Mouse (Mus musculus): ENCODE measurements around the gene Prkg1.

Gene Prkg1

DNA sequence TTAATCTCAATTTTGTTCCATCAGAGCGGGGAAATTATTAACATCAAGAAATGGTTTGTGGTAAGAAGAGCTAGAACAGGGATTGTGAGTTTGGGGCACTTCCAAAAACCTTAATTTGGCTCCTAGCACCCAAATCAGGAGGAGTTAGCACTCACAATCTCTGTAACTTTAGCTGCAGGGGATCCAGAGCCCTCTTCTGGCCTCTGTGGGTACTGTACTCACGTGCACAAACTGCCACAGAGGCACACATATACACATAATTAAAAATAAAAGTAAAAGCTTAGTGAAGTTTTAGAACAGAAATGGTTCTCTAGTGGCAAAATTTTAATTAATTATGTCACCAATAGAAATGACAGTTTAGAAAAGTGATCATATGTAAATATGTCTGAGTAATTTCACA, 614.9 kb downstream of the Prkg1 start:
- DNase-seq (ENCODE audit: low spot score in 2 of 2), result no peak

DNA sequence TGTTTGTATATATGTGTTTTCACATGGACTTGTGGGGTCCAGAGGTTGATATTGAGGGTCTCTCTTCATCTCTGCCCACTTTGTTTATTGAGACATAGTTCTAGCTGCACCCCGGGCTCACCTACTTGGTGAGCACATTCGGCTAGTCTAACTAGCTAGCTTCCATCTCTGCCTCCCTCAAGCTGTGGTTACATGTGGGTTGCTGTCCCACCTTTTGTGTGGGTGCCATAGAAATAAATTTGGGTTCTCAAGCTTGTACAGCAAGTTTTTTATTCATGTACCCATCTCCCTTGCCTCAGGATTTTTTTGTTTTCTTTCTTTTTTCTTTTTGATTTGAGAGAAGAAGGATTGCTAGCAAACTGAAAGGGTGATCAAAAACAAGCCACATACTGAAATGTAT, 617.4 kb downstream of the Prkg1 start:
- DNase-seq (ENCODE audit: low spot score in 2 of 2), result peak in 1 of 2 experiments; percentile 43

DNA sequence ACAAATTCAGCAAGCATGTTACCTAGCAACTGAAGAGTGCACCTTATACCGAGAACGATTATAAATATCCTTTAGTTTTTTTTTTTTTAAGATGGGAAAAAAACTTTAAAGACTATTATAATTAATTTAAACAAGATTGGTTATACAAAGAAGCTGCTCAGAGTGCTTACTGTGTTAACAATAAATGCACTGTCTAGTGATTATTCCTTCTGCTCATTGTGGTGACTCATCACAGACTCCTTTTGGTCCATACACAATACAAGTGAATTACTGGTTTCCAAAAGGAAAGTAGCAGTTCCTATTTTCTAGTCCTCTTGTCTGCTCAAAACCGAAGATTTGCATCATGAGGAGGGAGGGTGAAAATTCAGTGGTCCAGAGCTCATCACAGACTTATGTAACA, 618.7 kb downstream of the Prkg1 start:
- DNase-seq (ENCODE audit: low spot score in 2 of 2), result no peak

DNA sequence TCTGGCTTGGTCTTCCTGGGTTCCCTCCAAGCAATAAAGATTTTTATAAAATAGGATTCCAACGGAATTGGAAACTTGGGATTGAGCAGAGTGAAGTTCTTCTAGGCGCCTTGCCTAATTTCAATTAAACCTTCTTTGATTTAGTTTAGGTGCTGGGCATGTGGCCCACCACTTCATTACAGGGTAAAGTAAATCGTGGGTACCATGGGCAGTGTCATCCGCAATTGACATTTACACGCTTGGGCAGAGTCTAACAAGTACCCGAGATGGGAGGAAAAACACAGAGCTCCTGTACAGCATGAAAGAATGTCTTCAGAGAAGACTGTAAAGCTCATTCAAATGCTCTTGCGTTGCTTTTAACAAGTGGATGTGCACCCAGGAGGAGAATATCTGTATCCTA, 622.9 kb downstream of the Prkg1 start:
- no peak for DNase-seq (ENCODE audit: low spot score in 2 of 2)

DNA sequence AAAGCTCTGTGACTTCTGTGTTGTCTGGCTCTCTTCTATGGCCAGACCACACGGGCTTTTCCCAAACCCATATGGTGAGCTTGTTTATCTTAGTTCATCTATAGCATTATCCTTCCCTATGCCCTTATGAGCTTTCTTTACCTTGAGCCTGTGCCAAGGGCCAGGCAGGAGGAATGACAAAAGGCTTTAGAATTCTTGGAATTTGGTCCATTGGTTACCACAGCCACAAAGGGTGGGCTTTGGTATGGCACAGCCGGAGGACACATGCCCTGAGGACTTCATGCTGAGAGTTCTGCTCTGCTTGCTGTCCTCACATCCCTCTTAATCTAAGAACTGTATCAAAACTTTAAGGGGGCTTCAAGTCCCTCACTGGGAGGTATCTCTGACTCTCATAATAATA, 628.5 kb downstream of the Prkg1 start:
- DNase-seq (ENCODE audit: low spot score in 2 of 2), result no peak

DNA sequence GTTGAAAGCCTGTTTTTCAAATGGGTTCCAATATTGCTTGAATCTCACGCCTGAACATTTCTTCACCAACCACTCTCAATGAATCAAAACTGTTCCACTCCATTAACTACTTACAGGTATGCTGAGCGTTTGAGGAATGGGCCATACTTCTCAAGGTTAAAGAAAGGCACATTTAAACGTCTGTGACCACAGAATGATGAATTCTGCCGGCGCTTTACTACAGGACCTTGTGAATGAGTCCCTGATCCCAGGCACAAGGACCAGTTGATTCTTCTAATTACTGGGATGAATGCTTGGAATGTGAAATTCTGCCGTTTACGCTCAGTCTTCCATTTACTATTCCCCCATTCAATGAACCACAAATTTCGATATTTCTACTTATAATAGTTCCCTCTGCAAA, 632.2 kb downstream of the Prkg1 start:
- DNase-seq (ENCODE audit: low spot score in 2 of 2), result no peak

DNA sequence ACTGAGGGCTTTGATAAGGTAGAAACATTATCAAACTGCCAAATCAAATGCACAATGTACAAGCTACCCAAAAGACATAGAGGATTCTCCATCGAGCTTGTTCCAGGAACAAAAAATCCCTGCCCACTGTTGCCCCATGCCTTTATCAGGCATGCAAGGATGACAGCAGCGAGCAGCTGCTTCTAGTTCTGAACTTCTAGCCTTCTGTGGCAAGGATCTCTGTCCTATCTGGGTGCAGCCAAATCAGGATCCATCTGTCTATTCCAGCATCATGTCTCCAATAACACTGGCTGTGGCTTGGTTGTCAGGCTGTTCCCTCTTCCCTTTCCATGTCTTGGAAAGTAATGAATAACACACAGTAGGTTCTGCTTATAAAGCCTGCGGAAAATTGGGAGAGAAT, 640.2 kb downstream of the Prkg1 start:
- no peak for DNase-seq (ENCODE audit: low spot score in 2 of 2)

DNA sequence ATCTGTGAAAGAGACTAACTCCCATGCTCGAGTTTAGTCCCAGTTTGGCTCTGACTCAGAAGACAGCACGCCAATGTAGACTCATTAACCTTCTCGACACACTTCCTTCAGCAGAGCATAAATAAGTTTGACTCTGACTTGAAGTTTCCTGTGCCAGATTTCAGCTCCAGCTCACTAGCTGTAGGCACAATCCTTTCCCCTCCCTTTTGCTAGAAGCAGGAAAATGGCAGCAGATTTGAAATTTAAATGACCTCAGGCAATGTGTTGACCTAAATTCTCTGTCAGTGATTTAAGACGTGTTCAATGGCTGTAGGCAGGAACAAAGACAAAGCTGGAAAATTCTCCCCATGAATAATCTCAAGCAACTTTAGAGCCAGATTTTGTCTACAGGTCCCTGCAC, 650.1 kb downstream of the Prkg1 start:
- DNase-seq (ENCODE audit: low spot score in 2 of 2), result peak; percentile 11 to 45

DNA sequence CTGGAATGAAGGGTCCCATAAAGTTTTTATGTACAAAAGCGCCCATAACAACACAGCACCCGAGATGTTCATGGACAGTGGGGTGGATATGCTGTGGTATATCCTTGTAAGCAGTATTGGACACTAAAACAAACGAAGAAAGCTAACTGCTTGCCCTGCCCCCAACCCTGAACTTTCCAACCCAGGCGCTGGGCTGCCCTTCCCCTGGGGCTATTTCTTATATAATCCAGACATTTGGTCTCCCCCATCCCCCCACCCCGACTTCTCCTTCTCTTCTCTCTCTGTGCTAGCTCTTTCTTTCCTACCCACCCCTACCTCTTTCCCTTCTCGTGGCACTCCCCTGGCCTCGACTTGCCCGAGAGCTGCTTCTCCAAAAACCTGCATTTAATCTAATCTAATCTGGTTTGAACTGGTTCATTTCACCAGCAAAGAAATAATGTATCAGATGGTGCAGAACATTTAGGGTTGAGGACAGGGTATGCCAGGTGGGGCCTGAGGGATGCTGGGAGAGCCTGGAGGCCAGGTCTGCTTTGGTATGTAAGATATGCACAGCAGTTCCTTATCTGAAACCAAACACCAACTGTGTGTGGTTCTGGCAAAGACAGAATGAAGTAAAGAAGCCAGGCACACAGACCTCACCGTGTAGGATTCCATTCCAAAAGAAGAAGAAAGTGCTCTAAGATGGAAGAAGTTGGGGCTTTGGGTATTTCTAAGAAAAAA, 657.8 kb downstream of the Prkg1 start:
- no peak for DNase-seq (ENCODE audit: low spot score in 2 of 2)

DNA sequence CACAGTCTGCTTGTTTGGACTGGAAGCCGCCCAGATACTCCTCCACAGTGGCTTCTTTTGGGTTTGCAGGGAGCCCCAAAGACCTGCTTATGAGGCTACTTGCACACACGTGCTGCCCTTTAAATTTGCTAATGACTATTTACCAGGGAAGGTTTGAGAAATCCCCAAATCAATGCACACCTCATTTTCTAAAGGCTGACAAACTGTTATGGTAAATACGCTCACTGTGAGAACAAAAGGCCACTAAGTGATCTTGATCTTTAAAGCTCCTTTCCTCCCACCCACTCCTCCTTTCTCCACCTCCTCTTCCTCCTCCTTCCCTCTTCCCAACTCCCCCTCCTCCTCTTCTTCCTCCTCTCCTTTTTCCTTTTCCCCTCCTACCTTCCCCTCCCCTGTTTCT, 658.8 kb downstream of the Prkg1 start:
- no peak for DNase-seq (ENCODE audit: low spot score in 2 of 2)

DNA sequence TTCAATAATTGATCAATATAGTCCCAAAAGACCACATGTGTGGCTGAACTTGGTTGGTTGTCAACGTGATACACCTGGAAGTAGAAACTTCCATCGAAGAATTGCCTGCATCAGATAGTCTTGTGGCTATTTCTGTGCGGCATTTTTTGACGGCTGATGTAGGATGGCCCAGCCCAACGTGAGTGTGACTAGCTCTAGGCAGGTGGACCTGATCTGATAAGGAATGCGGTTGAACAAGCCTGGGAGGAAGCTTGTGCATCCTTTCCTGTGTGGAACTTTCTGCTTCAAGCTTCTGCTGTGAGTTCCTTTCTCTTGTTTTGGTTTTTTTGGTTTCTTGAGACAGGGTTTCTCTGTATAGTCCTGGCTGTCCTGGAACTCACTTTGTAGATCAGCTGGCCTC, 660.1 kb downstream of the Prkg1 start:
- no peak for DNase-seq (ENCODE audit: low spot score in 2 of 2)

DNA sequence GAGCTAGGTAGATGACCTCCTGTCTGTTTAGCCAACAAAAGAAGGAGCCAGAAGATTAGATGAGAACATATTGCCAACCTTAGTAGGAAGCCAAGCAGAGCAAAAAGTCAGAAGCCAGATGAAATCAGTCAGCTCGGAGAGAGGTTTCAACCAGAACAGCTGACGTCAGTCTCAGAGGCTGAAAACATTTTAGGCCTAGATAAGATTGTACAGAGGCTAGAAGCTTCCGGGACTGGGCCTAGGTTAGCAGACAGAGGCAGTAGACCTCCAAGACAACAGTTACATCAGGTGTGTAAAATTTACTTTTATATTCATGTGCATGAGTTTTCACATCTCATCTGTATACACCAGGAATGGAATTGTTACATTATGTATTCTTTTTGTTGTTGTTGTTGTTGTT, 665.5 kb downstream of the Prkg1 start:
- no peak for DNase-seq (ENCODE audit: low spot score in 2 of 2)

DNA sequence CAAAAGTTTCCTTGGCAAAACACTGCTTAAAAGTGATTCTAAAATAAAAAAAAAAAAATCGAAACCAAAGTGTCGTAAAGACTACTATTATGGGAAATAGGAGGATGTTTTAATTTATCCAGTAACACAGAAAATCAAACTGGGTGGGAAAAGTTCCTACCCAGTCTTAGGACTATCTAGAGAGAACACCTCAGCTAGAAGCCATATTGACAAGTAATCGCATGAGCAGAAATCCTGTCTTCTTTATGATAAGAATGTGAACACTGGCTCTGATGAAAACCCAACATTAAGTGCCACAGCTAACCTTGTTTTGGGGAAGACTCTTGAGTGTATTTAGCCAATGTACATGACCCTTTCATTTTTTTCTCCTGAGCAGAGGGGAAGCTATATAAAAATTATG, 667.0 kb downstream of the Prkg1 start:
- DNase-seq (ENCODE audit: low spot score in 2 of 2), result no peak

DNA sequence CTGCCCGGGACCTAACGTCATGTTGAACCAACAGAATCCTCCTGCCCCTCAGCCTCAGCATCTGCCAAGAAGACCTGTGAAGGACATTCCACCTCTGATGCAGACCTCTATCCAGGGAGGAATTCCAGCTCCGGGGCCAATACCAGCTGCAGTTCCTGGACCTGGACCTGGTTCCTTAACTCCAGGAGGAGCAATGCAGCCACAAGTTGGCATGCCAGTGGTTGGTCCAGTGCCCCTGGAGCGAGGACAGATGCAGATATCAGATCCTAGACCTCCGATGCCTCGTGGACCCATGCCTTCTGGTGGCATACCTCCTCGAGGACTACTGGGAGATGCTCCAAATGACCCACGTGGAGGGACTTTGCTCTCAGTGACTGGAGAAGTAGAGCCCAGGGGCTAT, 681.1 kb downstream of the Prkg1 start:
- peak in 1 of 2 experiments; percentile 10 for DNase-seq (ENCODE audit: low spot score in 2 of 2)

DNA sequence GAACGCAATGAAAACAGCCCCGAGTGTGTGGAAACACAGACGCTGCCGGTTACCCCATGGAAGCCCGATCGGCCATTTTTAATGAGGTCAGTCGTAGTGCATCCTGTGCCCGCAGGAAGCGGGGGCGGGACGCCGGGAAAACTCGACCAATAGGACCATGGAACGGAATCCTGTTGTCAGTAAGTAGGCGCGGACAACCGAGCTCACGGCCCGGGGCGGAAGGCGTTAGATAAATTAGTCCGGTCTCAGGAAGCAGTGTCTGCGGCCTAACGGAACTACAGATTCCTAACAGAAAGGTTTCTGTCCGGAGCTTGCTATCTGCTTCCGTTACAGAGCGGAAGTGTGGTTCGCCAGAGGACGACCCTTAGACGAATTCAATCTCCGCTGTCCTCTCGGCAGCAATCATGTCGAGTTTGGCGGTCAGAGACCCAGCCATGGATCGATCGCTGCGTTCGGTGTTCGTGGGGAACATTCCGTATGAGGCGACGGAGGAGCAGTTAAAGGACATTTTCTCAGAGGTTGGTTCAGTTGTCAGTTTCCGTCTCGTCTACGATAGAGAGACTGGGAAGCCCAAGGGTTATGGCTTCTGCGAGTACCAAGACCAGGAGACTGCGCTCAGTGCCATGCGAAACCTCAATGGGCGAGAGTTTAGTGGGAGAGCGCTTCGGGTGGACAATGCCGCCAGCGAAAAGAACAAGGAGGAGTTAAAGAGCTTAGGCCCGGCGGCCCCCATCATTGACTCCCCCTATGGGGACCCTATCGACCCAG, 682.0 kb downstream of the Prkg1 start, which contains the start of gene Cstf2t:
Gene Cstf2t, plus strand, starts transcription at position 176 of the 768 bp plus-strand sequence.
- DNase-seq (ENCODE audit: low spot score in 2 of 2), result peak; percentile 100

DNA sequence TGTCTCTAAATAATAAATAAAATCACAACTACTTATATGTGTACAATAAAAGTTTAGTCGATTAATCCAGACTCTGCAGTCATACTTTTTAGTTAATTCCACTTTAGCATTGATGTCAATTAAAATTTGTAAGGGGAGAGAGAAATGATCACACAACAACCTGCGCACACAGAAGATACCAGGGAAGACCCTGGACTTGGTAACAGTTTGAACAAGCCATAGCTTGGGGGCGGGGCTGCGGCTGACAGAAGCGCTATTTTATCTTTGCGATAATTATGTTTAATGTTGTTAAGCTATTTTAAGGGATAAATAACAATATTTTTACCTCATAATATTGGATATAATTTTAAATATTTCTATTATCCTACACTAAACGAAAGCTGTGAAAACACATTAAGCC, 682.6 kb downstream of the Prkg1 start:
- no peak for DNase-seq (ENCODE audit: low spot score in 2 of 2)

DNA sequence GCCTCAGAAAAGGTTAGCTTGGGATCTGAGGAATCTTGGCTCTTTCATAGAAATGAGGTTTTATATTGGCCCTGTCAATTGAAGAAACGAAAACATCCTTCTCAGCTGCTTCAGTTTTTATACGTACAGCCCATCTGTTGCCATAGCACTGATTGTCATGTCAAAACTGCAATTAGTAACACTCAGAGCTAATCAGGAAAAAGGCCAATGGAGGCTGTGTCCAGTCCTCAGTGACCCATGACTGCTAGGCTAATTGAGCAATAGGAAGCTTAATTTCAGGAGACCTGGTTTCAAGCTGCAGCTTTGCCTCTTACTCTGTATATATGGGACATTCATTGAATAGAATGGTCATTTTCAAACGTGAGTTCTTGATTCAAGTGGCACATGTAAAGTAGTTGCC, 686.6 kb downstream of the Prkg1 start:
- no peak for DNase-seq (ENCODE audit: low spot score in 2 of 2)

DNA sequence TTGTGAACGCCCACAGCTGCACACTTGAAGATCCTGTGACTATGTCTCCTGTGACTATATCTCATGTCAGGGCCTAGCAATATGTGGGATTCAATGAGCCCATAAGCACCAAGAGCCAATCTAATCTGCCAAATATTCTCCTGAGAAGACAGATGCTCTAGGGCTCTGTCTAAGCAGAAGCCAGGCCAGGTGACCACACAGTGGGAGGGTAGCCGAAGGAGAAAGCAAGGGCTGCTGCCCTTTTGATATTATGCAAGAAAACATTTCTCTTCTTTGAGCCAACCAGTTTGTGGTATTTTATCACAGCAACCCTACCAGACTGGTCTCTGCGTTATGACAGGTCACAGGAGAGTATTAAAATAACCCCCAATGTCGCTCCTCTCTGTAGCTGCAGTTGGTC, 688.7 kb downstream of the Prkg1 start:
- no peak for DNase-seq (ENCODE audit: low spot score in 2 of 2)

DNA sequence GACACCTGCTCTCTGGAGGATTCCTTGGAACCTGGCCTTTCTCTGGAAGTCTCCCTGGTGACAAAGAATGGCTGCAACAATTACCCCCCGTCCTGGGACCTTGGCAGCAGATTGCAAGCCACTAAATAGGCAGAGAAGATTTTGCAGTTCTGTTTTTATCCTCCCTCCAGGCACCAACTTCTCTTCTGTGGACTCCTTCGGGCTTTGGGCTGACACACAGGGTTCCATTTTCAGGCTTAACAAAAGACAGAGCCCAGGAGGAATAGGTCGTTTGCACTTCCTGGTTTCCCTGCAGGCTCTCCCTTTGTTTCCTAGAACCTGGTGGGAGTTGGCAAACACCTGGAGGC, 690.1 kb downstream of the Prkg1 start:
- no peak for DNase-seq (ENCODE audit: low spot score in 2 of 2)

DNA sequence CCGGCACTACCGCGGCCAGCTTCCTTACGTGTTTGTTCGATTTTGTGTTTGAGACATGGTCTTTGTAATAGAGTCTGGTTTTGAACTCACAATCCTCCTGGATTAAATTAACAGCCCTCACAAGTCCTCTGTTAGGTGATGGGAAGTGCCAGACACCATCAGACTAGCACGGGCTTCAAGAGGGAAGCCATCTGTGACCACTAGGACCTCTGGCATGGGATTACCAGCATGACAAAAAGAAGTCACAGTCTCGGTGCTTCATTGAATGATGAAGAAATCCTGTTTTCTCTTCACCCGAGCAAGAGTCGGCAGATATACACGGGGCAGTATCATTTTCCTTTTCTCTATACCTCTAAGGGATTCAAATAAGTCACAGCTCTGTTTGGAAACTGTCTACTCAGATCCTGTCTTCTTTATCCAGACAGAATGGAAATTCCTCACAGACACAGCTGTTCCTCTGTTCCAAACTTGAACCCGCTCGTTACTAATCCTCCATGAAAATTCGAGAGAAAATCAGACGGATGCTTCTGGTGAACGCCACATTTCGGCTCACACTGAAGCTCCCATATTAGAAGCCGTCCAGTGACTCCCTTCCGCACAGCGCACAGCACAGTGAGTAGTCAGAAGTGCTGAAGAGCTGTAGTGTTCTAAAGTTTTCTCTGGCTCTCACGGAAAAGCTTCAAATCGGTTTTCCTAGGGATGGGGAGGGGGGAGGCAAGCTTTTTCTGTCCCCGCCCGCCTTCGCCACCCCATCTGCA, 690.7 kb downstream of the Prkg1 start:
- peak in 1 of 2 experiments; percentile 9 for DNase-seq (ENCODE audit: low spot score in 2 of 2)

DNA sequence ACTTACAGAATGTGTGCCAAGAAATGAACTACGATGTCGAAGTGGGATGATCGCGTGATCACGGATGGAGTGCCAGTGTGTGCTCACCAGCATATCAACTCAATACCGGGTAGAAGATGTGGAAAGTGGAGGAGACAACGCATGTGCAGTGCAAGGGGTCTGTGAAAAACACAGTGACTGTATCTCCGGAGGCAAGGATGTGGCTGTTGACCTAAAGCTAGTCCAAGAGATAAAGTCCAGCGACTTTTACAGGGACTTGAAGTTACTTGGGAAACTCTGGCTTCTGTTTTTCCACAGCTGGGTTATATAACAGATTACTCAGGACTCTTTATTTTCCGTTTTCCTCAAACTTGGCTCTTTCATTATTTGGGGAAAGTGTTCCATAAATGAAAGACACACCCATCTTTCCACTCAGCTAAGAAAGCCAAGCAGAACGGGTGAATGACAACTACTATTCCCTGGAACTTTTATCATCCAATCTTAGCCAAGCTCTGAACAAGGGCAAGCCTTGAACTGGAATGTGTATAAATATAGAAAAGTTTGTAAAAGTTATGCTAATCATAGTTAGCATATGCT, 699.5 kb downstream of the Prkg1 start:
- DNase-seq (ENCODE audit: low spot score in 2 of 2), result no peak

DNA sequence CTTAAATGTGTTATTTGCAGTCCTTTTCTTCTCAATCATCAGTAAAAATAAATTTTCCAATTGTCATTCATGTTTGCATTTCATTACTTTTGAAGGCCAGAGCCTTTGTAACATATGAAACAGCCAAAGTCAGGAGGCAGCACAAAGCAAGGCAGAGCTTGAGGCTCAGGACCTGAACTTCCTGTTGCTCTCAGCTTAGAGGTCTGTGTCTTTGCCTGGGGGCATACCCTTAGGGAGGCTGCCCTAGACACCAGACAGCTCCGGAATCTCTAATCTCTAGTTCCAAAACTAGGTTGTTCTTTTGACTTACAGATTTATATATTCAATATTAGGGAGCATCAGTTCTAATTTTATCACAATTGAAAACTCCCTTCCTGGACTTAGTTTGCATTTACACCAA, 700.1 kb downstream of the Prkg1 start:
- DNase-seq (ENCODE audit: low spot score in 2 of 2), result no peak

All from right cerebral cortex, postnatal 36 days (tissue).